Mouse (Mus musculus): Measurements from ENCODE around the gene Vwa3a. TPM values are rescaled to one million over a fixed set of nuclear protein-coding genes. Genes with fewer than 3 reads are reported as not detected.

Gene Vwa3a
- 0.91 and 2.0 TPM in 2 replicates for polyA plus RNA-seq (2015; fragmentation: Nextera tagmentation; extraction: Ambion mirVana)

GRCm38 (mm10) chr7:120739018-120739417, at the start of gene Vwa3a:
Gene Vwa3a (plus strand): TSS chr7:120739318.
- ATAC-seq: no peak
- no peak within 1 kb of the TSS for H3K4me3 ChIP-seq (replicated peaks; ENCODE audit: low read length)

GRCm38 (mm10) chr7:120690634-120691033, 48.5 kb upstream of the Vwa3a start:
- H3K27ac ChIP-seq (ENCODE audit: low read length): no peak overlapping the region
- no peaks in the 10 kb centered on the region for H3K36me3 ChIP-seq (ENCODE audit: control insufficient read depth, insufficient read depth)
- no peak overlapping the region for H3K4me3 ChIP-seq (replicated peaks; ENCODE audit: low read length)
- no peaks in the 10 kb centered on the region for H3K9me3 ChIP-seq (ENCODE audit: control insufficient read depth, low read length)
- ATAC-seq: no peak
- 82% methylated on average over 4 of the region's 4 CpGs for WGBS
- peaks cover 6% of the 10 kb centered on the region for H3K4me1 ChIP-seq (replicated peaks; ENCODE audit: control insufficient read depth, insufficient read depth, low read length)
- no peaks in the 10 kb centered on the region for H3K27me3 ChIP-seq (replicated peaks; ENCODE audit: control insufficient read depth, insufficient read depth, low read length)
- no peak overlapping the region for H3K4me2 ChIP-seq (ENCODE audit: low read length)
- H3K9ac ChIP-seq (replicated peaks; ENCODE audit: low read depth, low read length): no peak overlapping the region

More at GRCm38 (mm10) chr7:120739018-120739417, at the start of gene Vwa3a:
- Histone ChIP-seq H3K27me3 (replicated peaks; ENCODE audit: control insufficient read depth, insufficient read depth, low read length) (no peaks in the 10 kb centered on the region), H3K9me3 (ENCODE audit: control insufficient read depth, low read length) (no peaks in the 10 kb centered on the region), H3K9ac (replicated peaks; ENCODE audit: low read depth, low read length) (no peak within 1 kb of the TSS), H3K4me1 (replicated peaks; ENCODE audit: control insufficient read depth, insufficient read depth, low read length) (peaks cover 19% of the 10 kb centered on the region), H3K4me2 (ENCODE audit: low read length) (no peak within 1 kb of the TSS), H3K36me3 (ENCODE audit: control insufficient read depth, insufficient read depth) (0 out of 2 replicates have a peak, but pooled peaks cover 2% of the 10 kb centered on the region), H3K27ac (ENCODE audit: low read length) (peak within 1 kb of the TSS; percentile 47; the same call in 1 of the 2 replicates)
- 77% methylated on average over 6 of the region's 6 CpGs for WGBS

DNA sequence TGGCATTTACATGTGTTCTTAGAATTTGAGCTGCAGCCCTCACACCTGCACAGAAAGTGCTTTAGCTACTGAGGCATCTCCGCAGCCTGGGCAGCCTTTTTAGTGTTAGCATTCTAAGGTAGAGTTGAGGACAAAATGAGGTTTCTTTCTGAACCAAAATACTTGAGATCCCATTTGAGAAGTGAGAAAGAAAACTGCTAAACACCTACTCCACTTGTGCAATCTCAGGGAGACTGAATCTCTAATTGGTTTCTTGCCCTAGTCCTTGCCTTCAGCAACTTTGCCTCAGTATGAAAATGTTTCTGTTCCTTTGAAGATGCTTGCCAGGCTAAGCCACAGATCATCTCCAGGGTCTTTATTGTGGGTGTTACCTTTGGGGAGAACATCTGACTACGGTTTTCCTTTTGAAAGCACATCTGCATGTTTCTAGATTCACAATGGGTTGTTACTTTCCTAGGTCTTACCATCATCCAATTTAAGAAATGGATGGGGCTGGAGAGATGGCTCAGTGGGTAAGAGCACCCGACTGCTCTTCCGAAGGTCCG, 45.2 kb upstream of the Vwa3a start:
- Histone ChIP-seq H3K27me3 (replicated peaks; ENCODE audit: control insufficient read depth, insufficient read depth, low read length) (no peaks in the 10 kb centered on the region), H3K4me1 (replicated peaks; ENCODE audit: control insufficient read depth, insufficient read depth, low read length) (no peaks in the 10 kb centered on the region; the same call in 1 of the 2 replicates), H3K9me3 (ENCODE audit: control insufficient read depth, low read length) (no peaks in the 10 kb centered on the region), H3K27ac (ENCODE audit: low read length) (no peak overlapping the region), H3K4me2 (ENCODE audit: low read length) (no peak overlapping the region), H3K4me3 (replicated peaks; ENCODE audit: low read length) (no peak overlapping the region), H3K36me3 (ENCODE audit: control insufficient read depth, insufficient read depth) (no peaks in the 10 kb centered on the region), H3K9ac (replicated peaks; ENCODE audit: low read depth, low read length) (no peak overlapping the region)
- 97% methylated on average over 5 of the region's 5 CpGs for WGBS
- ATAC-seq: no peak

GRCm38 (mm10) chr7:120695196-120695595, 43.9 kb upstream of the Vwa3a start:
- Histone ChIP-seq H3K4me2 (ENCODE audit: low read length) (no peak overlapping the region), H3K27ac (ENCODE audit: low read length) (no peak overlapping the region), H3K9ac (replicated peaks; ENCODE audit: low read depth, low read length) (no peak overlapping the region), H3K4me3 (replicated peaks; ENCODE audit: low read length) (no peak overlapping the region), H3K9me3 (ENCODE audit: control insufficient read depth, low read length) (no peaks in the 10 kb centered on the region), H3K4me1 (replicated peaks; ENCODE audit: control insufficient read depth, insufficient read depth, low read length) (peaks cover 3% of the 10 kb centered on the region; the same call in 1 of the 2 replicates), H3K36me3 (ENCODE audit: control insufficient read depth, insufficient read depth) (no peaks in the 10 kb centered on the region), H3K27me3 (replicated peaks; ENCODE audit: control insufficient read depth, insufficient read depth, low read length) (no peaks in the 10 kb centered on the region)
- ATAC-seq: no peak
- WGBS: 32% methylated on average over 6 of the region's 6 CpGs

GRCm38 (mm10) chr7:120695641-120696040, 43.5 kb upstream of the Vwa3a start:
- WGBS: 35% methylated on average over 1 of the region's 1 CpGs
- Histone ChIP-seq H3K27ac (ENCODE audit: low read length) (no peak overlapping the region), H3K9me3 (ENCODE audit: control insufficient read depth, low read length) (no peaks in the 10 kb centered on the region), H3K4me1 (replicated peaks; ENCODE audit: control insufficient read depth, insufficient read depth, low read length) (peaks cover 3% of the 10 kb centered on the region; the same call in 1 of the 2 replicates), H3K9ac (replicated peaks; ENCODE audit: low read depth, low read length) (no peak overlapping the region), H3K4me2 (ENCODE audit: low read length) (no peak overlapping the region), H3K36me3 (ENCODE audit: control insufficient read depth, insufficient read depth) (no peaks in the 10 kb centered on the region), H3K27me3 (replicated peaks; ENCODE audit: control insufficient read depth, insufficient read depth, low read length) (no peaks in the 10 kb centered on the region), H3K4me3 (replicated peaks; ENCODE audit: low read length) (no peak overlapping the region)
- ATAC-seq: no peak

DNA sequence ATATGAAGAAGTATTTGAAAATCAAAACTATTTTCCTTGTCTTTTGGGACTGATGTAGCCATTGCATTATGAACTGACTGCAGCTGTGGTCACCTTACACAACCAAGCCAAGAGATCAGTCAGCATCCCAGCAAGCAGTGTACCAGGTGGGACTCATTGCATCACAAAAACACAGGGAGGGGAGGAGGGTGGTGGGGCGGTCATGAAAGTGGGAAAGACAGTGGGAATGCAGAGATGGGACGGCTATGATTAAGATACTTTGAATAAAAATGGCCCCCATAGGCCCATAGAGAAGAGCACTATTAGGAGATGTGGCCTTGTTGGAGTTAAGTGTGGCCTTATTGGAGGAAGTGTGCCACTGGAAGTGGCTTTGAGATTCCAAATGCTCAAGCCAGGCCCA, 42.8 kb upstream of the Vwa3a start:
- Histone ChIP-seq H3K9ac (replicated peaks; ENCODE audit: low read depth, low read length) (no peak overlapping the region), H3K9me3 (ENCODE audit: control insufficient read depth, low read length) (no peaks in the 10 kb centered on the region), H3K4me3 (replicated peaks; ENCODE audit: low read length) (no peak overlapping the region), H3K4me2 (ENCODE audit: low read length) (no peak overlapping the region), H3K36me3 (ENCODE audit: control insufficient read depth, insufficient read depth) (no peaks in the 10 kb centered on the region), H3K27me3 (replicated peaks; ENCODE audit: control insufficient read depth, insufficient read depth, low read length) (no peaks in the 10 kb centered on the region), H3K4me1 (replicated peaks; ENCODE audit: control insufficient read depth, insufficient read depth, low read length) (peaks cover 3% of the 10 kb centered on the region; the same call in 1 of the 2 replicates), H3K27ac (ENCODE audit: low read length) (no peak overlapping the region)
- 98% methylated on average over 2 of the region's 2 CpGs for WGBS
- no peak for ATAC-seq

DNA sequence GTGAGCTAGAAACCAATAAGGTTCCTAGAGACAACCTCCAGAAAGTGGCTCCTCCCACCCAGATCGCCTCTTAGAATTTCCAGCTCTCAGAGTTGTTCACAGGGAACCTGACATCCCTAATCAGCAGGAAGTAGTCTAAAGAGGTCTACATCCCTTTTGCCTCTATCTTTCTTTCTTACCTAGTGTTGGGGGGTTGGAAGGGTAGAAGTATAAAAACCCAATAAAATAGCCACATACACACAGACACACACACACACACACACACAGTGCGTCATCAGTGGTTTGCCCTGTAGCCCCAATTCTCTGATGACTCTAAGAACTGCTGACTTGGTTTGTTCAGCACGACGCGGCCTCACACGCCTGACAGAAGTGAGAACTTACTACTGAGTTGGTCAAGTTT, 39.5 kb upstream of the Vwa3a start:
- no peak overlapping the region for H3K9ac ChIP-seq (replicated peaks; ENCODE audit: low read depth, low read length)
- H3K4me2 ChIP-seq (ENCODE audit: low read length): no peak overlapping the region
- H3K27ac ChIP-seq (ENCODE audit: low read length): no peak overlapping the region
- peaks cover 5% of the 10 kb centered on the region; the same call in 1 of the 2 replicates for H3K4me1 ChIP-seq (replicated peaks; ENCODE audit: control insufficient read depth, insufficient read depth, low read length)
- H3K36me3 ChIP-seq (ENCODE audit: control insufficient read depth, insufficient read depth): no peaks in the 10 kb centered on the region
- no peaks in the 10 kb centered on the region for H3K9me3 ChIP-seq (ENCODE audit: control insufficient read depth, low read length)
- ATAC-seq: no peak
- WGBS: 90% methylated on average over 6 of the region's 6 CpGs
- H3K4me3 ChIP-seq (replicated peaks; ENCODE audit: low read length): no peak overlapping the region
- H3K27me3 ChIP-seq (replicated peaks; ENCODE audit: control insufficient read depth, insufficient read depth, low read length): no peaks in the 10 kb centered on the region

DNA sequence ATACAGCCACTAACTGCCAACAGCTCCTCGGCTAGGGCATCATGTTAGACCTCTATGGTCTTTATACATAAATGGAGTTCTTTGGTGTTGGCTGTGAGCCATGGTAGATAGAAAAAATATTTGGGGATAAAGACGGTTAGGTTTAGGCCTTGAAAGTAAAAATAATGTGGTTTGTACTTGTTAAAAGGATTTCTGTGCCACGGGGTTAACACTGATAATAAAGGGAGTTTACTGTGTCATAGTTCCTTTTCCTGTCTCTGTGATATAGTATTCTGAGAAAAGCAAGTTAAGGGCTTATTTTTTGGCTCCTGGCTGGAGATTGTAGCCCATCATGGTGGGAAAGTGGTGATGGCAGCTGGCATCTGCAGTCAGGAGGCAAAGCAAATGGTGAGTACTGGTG, 35.2 kb upstream of the Vwa3a start:
- no peaks in the 10 kb centered on the region for H3K27me3 ChIP-seq (replicated peaks; ENCODE audit: control insufficient read depth, insufficient read depth, low read length)
- no peaks in the 10 kb centered on the region for H3K36me3 ChIP-seq (ENCODE audit: control insufficient read depth, insufficient read depth)
- peaks cover 5% of the 10 kb centered on the region; the same call in 1 of the 2 replicates for H3K4me1 ChIP-seq (replicated peaks; ENCODE audit: control insufficient read depth, insufficient read depth, low read length)
- H3K27ac ChIP-seq (ENCODE audit: low read length): no peak overlapping the region
- H3K9ac ChIP-seq (replicated peaks; ENCODE audit: low read depth, low read length): no peak overlapping the region
- H3K4me2 ChIP-seq (ENCODE audit: low read length): no peak overlapping the region
- ATAC-seq: no peak
- H3K9me3 ChIP-seq (ENCODE audit: control insufficient read depth, low read length): no peaks in the 10 kb centered on the region
- no peak overlapping the region for H3K4me3 ChIP-seq (replicated peaks; ENCODE audit: low read length)
- WGBS: 77% methylated on average over 3 of the region's 3 CpGs

DNA sequence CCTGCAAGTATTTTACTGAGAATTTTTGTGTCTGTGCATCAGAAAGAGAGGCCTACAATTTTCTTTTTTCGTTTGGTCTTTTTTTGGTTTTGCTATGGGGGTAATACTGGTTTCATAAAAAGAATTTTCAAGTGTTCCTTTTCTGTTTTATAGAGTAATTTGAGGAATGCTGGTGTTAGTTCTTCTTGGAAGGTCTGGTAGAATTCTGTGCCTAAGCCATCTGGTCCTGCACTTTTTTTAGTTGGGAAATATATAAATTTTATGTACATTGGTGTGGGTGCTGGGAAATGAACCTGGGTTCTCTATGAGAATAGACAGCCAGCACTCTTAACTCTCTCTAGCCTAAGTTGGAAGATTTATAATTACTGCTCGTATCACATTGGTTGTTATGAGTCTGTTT, 27.0 kb upstream of the Vwa3a start:
- H3K36me3 ChIP-seq (ENCODE audit: control insufficient read depth, insufficient read depth): no peaks in the 10 kb centered on the region
- no peak overlapping the region for H3K9ac ChIP-seq (replicated peaks; ENCODE audit: low read depth, low read length)
- no peak overlapping the region for H3K4me3 ChIP-seq (replicated peaks; ENCODE audit: low read length)
- 85% methylated on average over 2 of the region's 2 CpGs for WGBS
- no peak overlapping the region for H3K4me2 ChIP-seq (ENCODE audit: low read length)
- no peaks in the 10 kb centered on the region for H3K9me3 ChIP-seq (ENCODE audit: control insufficient read depth, low read length)
- H3K27ac ChIP-seq (ENCODE audit: low read length): no peak overlapping the region
- no peaks in the 10 kb centered on the region for H3K4me1 ChIP-seq (replicated peaks; ENCODE audit: control insufficient read depth, insufficient read depth, low read length)
- no peak for ATAC-seq
- no peaks in the 10 kb centered on the region for H3K27me3 ChIP-seq (replicated peaks; ENCODE audit: control insufficient read depth, insufficient read depth, low read length)

DNA sequence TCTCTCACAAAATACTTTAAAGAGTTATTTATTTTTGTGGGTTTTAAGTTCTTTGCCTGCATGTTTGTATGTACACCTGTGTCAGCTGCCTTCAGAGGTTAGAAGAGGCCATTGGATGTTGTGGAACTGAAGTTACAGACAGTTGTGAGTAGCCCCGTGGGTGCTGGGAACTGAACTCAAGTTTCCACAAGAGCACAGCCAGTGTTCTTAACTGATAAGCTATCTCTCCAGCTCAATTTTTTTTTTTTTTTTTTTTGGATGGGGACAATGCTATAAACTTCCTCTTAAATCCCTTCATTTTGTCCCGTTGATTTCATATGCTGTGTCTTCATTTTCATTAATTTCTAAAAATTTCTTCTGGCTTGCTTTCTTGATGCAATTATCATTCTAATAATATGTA, 25.9 kb upstream of the Vwa3a start:
- WGBS: 93% methylated on average over 2 of the region's 2 CpGs
- H3K4me3 ChIP-seq (replicated peaks; ENCODE audit: low read length): no peak overlapping the region
- ATAC-seq: no peak
- no peaks in the 10 kb centered on the region; the same call in none of the 2 replicates for H3K4me1 ChIP-seq (replicated peaks; ENCODE audit: control insufficient read depth, insufficient read depth, low read length)
- H3K4me2 ChIP-seq (ENCODE audit: low read length): no peak overlapping the region
- no peak overlapping the region for H3K9ac ChIP-seq (replicated peaks; ENCODE audit: low read depth, low read length)
- H3K36me3 ChIP-seq (ENCODE audit: control insufficient read depth, insufficient read depth): no peaks in the 10 kb centered on the region
- H3K9me3 ChIP-seq (ENCODE audit: control insufficient read depth, low read length): no peaks in the 10 kb centered on the region
- no peak overlapping the region for H3K27ac ChIP-seq (ENCODE audit: low read length)
- H3K27me3 ChIP-seq (replicated peaks; ENCODE audit: control insufficient read depth, insufficient read depth, low read length): no peaks in the 10 kb centered on the region
